Mouse (Mus musculus) lung, adult 10 weeks (tissue): Measurements from ENCODE around the gene Art3. TPM values are rescaled to one million over a fixed set of nuclear protein-coding genes. Genes with fewer than 3 reads are reported as not detected.

ENCODE experiments used
- polyA plus RNA-seq: library from polyadenylated mRNA; stranded (reverse); fragments of 350-450 nt; fragmentation: Illumina TruSeq; extraction: RNeasy Lipid Tissue Mini Kit (QIAGEN cat#74804); gene quantifications from one replicate; pipeline ENCODE4 v1.2.3, GENCODE M21; 2014; ENCODE audit warnings: low read depth, low replicate concordance; ENCODE audit not compliant: insufficient read depth

The Art3 gene
- 54.4 TPM for polyA plus RNA-seq

DNA sequence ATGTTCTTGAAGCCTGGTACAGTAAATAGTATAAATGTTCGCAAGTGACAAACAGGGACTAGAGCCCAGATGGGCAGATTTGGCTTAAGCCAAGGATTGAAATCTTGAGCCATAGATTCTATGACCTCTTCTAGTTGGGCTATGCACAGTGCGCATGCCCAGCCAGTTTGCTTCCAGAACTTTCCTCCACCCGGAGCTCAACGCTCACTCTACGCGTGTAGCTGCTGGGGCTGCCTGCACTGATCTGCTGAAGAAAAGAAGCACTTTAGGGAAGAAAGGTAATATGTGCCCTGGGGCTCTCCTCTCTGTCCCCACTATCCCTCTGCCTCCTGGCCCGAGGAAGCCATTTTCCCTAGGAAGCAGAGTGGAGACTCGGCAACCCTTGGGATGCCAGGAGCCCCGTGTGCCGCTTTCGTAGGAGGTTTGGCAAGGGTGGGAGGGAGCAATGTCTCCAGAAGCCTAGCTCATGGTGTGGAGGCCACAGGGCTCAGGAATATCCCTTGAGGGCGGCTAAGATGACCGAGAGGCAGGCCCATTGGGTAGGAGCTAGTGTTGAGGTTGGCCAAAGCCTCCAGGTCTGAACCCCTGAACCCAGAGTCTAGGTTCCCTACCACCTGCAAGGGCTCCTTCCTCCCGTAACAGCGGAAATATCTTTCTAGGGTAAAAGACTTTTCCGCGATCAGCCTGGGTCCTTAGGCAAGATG, at the start of gene Art3:
Gene Art3, plus strand, starts transcription at position 193 of the 704 bp plus-strand sequence.

GRCm38 (mm10) chr5:92309681-92310511, 21.7 kb upstream of the Art3 start, which contains the start of gene Sdad1:
Gene Sdad1, minus strand, starts transcription at chr5:92310479.

DNA sequence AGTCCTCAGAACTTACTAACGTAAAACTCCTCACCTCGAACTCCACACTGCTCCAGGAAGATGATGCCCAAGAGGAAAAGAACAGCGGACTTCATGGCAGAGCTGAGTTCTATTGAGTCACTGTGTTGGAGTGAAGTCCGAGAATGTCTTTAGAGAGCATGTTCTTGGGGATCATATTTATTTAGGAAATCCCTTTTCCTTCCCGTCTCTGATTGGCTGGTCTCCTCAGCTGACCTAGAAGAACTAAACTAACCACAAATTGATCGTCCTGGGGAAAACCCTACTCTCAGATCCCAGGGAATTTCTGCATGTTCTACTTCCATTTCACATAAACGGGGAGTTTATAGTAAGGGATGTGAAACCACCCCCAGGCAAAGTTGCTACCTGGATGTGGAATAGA, 3.7 kb upstream of the Art3 start, which contains the start of gene Cxcl9:
Gene Cxcl9, minus strand, starts transcription at position 151 of the 400 bp plus-strand sequence.

DNA sequence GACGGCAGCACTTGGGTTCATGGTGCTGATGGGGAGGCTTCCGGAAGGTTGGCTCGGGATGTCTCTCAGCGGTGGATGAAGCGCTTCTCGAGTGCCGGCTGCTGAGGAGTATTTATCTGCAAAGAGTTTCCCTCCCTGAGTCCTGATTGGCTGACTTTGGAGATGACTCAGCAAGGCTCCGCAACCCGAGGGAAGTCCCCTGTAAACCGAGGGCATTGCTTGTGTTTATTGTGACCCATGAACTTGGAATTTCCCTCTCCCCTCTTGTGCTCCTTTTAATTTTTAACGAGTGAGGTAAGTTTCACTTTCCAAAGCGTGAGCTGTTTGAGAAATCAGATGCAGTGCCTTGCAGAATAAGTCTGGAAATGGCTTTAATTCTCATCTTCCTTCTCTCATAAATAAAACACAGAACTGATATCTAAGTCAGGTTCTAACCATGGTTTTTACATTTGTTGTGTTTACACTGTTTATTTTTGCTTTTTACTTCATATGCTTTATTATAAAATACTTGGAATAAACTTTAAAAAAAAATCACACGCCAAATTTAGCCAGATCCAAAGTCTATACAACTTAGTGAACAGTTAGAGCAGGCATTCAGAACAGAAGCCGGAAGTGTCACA, 17.3 kb downstream of the Art3 start, which contains the start of gene Cxcl10:
Gene Cxcl10, minus strand, starts transcription at position 96 of the 620 bp plus-strand sequence.

DNA sequence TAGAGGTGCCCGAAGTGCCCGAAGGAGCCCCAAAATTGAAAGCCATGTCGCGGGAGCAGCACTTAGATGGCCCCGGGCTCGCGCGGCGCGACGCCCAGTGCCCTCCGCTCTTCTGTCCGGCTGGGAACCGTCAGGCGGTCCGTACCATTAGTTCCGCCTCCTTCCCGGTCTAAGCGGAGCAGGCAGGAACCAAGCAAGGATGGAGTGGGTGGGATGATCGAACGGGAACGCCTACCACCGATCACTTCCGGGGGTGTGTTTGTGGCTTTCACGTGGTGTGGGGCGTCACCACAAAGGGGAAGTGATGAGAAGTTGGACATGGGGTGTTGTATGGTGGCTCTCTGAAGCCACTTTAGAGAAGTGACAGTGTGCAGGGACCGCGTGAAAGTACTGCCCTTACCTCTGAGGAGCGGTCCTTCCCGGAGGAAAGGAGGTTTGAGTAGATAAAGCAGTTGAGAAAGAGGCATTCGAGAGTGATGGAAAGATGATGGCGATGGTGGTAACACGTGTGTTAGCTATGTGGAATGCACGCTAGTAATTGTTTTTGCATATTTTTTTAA, 103.5 kb downstream of the Art3 start, which contains the start of gene Nup54:
Gene Nup54, minus strand, starts transcription at position 195 of the 560 bp plus-strand sequence.

Other genes with a start within 250 kb of the Art3 start
- gene G3bp2, start 248.1 kb upstream of the Art3 start, polyA plus RNA-seq = 33.4 TPM
- gene Uso1, start 193.9 kb upstream of the Art3 start, polyA plus RNA-seq = 32.3 TPM
- gene U90926, start 116.4 kb upstream of the Art3 start, polyA plus RNA-seq = not detected
- gene Ppef2, start 75.5 kb upstream of the Art3 start, polyA plus RNA-seq = 0.46 TPM
- gene Naaa, start 53.7 kb upstream of the Art3 start, polyA plus RNA-seq = 50.3 TPM
- gene Sdad1, start 21.3 kb upstream of the Art3 start, polyA plus RNA-seq = 4.9 TPM
- gene Cxcl9, start 3.7 kb upstream of the Art3 start, polyA plus RNA-seq = 0.93 TPM
- gene Cxcl10, start 17.1 kb downstream of the Art3 start, polyA plus RNA-seq = 3.0 TPM
- gene Nup54, start 103.4 kb downstream of the Art3 start, polyA plus RNA-seq = 11.0 TPM
- 80.2 TPM for gene Scarb2, start 175.0 kb downstream of the Art3 start, polyA plus RNA-seq
- gene Fam47e, start 223.2 kb downstream of the Art3 start, polyA plus RNA-seq = 13.4 TPM